Mouse (Mus musculus) cerebellum, adult 8-10 months (tissue): ENCODE results near the gene Acox3.

Source experiments
- DNase-seq: peaks from one replicate; pipeline ENCODE4 v3.0.0; 2022

Acox3 gene

DNA sequence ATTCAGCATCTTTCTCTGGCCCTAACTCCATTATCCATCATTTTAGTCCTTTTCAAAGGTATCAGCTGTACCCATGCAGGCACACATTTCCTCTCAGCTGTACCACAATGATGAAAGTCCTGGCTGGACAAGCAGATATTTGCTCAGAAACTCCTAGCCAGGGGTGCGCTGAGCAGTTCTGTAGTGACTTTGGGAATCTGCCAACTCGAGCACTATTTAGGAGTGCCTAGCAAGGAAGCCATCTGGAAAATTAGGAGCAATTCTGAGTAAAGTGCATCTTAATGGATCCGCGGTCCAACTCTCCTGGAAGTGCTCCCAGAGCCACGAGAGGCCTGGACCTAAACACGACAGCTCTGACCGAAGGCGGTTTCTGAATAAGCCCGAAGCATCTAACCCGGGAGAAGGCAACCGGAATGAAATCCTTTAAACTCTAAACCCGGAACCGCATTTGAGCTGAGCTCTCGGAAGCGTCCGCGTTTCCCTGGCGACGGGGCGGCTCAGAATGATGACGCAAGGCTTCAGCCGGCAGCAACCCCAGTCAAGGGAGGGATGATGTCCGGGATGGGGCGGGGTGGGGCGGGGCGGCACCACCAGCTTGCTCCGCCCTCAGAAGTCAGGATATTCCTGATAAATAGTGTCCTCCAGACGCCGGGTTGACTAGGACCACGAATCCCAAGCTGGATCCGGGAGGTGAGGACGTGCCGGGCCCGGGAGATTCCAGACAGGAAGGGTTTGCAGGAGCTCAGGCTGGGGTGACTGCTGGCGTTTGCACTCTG, at the start of gene Acox3:
TSS of gene Acox3 (plus strand) at position 596 of the 776 bp plus-strand sequence.
- DNase-seq = peak; percentile 95

- DNase-seq = no peak
Observed at GRCm38 (mm10) chr5:35536271-35536670, 46.6 kb upstream of the Acox3 start.

- DNase-seq = no peak
Observed at GRCm38 (mm10) chr5:35537474-35537873, 45.4 kb upstream of the Acox3 start.

DNA sequence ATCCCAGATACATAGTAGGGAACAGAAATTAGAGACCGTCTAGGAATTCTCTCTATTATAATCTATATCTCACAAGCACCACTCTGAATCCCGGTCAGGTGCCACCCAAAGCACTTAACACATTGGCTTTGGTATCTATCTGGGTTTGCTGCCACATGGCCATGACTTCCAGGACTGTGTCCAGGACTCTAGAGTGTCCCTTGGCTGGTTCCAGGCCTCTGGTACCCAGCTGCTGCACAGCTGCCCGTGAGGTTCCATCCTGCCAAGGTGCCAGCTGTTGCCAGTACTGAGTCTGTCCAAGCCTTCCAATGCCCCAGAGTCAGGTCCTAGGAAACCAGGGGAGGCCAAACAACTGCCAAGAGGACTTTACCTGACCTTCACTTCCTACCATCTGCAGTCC, 44.8 kb upstream of the Acox3 start:
- DNase-seq = no peak

GRCm38 (mm10) chr5:35539576-35539975, 43.3 kb upstream of the Acox3 start:
- DNase-seq = no peak

GRCm38 (mm10) chr5:35540555-35540954, 42.3 kb upstream of the Acox3 start:
- DNase-seq = no peak

DNA sequence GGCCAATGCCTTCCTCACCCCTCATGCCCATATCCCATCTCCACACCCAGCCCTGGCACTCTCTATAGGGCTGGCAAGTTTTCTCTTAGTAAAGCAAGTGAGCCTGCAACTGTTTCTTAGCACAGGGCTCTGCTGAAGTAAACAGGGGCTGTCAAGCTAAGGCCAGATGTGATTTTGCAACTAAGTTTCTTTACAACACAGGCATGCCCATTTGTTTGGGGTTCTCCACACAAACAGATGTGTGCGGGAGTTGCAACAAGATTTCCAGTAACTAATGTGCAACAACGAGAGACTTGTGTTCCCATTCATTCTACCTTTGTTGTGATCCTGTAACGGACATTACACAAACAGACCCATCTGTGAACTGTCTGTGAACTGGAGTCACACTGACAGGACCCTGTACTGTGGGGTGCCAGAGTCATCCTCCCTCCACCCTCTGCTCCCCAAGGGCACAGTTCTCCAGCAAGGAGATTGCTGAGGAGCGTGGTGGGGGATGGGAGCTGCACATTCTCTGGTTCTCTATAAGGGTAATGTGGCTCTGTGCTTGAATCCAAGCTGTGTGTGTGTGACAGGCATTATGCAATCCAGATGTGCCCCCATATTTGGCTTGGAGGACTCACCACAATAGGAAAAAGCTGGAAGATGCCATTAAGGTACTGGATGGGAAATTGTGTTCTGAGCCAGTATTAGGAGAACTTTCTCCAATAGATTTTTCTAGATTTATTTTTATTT, 41.6 kb upstream of the Acox3 start:
- no peak for DNase-seq

- DNase-seq = no peak
Observed at GRCm38 (mm10) chr5:35546127-35546526, 36.7 kb upstream of the Acox3 start.

DNA sequence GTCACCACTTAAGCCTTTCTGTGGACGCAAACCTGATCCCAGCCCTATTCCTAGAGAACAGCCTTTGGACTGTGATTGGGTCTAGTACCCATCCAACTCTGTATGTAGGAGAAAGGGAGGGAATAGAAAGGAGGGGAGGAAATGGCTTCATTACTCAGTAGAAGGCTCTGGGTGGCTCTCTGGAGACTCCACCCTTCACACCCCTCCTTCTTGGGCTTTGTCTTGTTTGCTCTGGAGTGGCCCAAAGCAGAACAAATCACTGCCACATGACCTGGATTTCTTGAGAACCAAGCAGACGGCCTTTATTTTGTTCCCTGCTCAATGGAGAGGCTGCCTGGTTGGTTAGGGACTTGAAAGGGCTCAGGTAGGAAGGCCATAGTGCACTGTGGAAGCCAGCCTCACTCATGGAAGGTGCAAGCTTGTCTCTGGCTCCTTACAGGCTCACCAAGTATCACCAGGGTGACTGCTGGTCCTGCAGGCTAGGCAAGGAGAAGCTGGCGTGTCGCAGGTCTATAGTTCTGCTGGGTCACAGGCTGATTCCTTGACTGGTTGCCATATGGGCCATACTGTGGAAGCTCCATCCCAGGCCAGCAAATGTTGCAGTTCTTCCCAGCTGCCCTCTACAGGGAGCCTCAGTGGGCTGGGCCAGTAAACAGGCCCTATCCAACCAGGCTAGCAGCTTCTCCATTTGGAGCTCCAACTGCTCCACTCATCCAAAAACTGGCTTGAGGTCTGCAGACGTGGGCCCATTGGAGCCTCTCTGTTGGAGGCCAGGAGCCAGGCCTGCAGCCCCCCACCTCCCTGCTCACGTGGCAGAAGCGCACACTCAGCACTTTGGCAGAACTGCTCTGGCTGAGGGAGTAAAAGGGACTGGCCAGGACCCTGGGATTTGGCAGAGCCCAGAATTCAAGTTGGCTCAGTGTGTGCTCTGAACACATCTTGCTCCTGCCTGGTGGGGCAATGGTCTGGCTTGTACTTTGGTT, 30.7 kb upstream of the Acox3 start:
- DNase-seq = peak; percentile 49

DNA sequence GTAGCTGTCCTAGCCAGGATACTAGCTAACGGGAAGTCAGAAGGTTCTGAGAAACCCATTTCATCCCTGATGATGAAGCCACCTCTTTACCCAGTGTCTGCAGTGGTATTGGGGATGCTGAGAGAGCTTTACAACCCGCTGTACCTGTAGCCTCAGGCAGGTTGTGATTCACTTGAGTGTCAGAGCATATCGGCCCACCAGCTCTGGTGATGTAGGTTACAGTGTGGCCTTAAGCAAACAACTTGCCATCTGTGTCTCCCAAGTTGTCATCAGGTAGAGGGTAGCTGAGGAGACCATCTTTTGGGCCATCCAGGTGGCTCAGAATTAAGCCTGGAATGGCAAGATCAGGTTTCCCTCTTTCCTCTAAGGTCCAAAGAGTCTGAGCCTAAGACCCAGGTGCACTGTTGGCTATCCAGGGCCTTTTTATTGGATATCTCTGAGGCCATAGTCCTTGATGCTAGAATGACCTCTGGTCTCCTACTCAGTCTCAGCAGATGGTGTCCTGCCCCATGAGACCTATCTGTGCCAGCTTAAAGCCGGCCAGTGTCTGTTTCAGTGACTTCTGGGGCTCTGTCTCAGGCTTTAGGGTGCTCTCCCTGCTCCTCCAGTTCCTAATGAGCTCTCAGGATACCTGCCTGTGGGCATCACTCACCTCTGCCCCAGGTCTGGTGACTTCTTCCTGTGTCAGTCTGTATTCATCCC, 29.9 kb upstream of the Acox3 start:
- DNase-seq = no peak

DNA sequence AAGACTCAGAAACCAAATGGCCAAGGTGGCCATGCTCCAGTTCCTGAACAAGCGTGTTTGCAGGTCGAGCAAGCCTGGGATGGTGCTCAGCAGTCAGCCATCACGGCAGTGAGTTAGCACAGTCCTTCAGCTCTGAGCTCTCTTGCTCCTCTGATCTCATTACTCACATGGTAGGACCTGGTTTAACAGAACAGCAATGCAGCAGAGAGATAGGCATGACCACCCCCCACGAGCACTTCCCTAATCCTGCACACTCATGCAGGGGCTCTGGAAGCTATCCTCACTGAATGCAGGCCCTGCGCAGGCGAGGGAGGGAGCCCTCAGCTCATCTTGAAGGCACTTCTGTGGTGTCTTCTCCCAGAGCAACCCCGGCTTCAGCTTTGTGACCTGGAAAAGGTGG, 26.4 kb upstream of the Acox3 start:
- DNase-seq = no peak

- DNase-seq = no peak
Observed at GRCm38 (mm10) chr5:35557946-35558621, 24.8 kb upstream of the Acox3 start.

GRCm38 (mm10) chr5:35559447-35559846, 23.4 kb upstream of the Acox3 start:
- DNase-seq = no peak

DNA sequence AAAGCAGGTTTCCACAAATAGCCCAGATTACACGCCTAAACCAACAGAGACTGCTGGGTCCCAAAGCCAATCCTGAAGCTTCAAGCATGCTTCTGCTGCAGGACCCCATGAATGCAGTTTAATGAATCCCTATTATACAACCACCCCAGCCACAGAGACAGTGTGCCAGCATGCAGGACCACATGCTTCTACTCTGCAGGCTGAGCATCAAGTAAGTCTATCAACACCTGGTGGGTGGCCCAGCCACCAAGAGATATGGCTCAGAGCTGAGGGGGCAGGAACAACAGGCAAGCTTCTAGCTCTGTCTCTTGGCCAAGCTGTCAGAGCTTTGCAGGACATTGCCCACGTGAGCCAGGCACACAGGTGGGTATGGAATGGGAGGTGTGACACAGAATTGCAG, 20.2 kb upstream of the Acox3 start:
- DNase-seq = no peak

- DNase-seq = peak; percentile 80
Observed at GRCm38 (mm10) chr5:35563449-35563848, 19.4 kb upstream of the Acox3 start.

DNA sequence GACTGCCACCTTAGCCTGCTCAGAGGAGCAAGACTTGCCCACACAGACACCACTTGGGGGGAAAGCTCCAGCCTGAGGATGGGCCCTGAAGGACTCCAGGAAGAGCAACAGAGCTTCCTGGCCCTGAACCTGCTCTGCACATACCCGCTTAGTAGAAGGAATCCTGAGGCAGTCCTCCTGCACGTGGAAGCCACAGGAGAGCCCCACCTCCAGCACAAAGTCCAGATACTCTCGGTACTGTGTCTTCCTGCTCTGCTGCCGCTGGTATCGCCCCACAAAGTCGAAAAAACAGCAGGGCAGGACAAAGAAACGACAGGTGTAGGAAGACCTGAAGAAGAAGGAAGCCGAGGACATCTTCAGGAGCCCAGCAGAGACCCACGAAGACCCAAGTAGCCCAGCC, 17.6 kb upstream of the Acox3 start:
- no peak for DNase-seq

DNA sequence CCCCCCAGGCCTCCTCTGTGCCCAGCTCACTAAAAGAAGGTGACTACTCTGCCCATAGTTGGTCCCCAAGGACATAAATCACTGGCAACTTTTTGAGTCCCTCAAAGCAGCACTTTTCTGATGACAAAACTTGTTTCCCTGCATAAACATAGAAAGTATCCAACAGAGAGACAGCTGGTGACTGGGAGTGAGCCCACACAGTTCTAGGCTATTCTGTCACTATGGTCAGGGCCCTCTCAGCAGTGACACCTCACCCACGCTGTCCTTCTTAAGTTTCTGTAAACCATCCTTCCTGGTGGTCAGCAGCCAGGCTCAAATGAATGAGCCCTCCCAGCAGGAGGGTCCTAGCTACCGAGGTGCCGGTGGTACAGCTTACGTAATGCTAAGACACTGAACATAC, 16.2 kb upstream of the Acox3 start:
- no peak for DNase-seq

DNA sequence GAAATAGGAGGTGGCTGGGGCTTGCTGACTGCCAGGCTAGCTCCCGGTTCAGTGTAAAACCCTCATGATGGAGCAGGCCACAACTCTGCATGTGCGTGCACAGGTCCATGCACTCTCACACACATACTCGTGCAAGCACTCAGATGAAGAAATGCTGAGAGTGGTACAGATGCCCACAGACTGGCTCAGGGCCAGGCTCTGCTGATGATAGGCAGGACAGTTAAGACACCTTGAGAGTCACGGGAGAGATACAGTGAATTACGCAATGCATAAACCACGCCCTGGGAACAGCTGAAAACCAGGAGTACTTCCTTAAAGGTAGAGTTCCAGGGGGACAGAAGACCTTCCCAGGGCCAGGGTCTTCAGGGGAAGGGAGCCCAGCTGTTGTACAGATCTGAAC, 11.3 kb upstream of the Acox3 start:
- DNase-seq = no peak

DNA sequence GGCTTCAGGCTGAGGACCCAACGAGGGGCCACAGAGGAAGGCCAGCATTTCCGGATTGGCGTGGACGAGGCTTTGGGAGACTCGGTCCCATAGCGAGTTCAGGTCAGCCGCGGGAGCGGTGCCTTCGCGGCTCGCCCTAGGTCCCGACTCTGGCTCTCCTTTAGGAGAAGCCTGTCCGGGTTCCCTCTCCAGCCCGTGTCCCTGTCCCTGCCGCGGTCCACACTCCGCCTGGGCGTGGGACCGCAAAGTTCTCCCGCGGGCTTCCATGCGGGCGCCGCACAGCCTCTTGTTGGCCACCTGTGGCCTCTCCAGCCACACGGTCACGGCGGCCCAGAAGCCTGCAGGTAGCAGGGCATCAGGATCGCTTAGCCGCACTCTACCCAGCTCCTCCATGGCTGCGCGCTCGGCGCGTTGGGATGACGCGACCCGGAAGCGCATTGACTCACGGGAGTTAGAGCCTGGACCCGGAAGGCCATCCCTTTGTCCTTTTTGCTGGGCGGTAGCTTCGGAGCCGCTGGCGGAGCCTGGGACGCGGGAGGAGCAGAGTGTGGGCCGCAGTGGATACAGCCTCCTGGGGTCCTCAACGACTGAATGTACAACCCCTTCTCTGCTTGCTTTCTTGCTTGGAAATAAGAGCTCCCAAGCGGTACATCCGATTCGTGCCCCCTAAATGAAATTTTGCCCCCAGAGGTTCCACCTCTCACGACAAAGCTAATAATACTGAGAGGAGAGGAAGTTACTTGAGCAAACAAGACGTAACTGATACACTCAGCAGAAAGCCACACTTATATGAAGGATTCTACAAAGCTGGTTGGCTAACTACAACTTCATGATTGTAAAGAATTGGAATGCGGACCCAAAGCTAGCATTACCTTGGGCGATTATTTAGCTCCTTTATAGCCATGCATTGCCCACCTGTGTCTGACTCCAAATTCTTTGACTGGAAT, 7.9 kb upstream of the Acox3 start, which contains the start of gene Trmt44:
TSS of gene Trmt44 (minus strand) at position 418 of the 947 bp plus-strand sequence.
- DNase-seq = peak; percentile 87

DNA sequence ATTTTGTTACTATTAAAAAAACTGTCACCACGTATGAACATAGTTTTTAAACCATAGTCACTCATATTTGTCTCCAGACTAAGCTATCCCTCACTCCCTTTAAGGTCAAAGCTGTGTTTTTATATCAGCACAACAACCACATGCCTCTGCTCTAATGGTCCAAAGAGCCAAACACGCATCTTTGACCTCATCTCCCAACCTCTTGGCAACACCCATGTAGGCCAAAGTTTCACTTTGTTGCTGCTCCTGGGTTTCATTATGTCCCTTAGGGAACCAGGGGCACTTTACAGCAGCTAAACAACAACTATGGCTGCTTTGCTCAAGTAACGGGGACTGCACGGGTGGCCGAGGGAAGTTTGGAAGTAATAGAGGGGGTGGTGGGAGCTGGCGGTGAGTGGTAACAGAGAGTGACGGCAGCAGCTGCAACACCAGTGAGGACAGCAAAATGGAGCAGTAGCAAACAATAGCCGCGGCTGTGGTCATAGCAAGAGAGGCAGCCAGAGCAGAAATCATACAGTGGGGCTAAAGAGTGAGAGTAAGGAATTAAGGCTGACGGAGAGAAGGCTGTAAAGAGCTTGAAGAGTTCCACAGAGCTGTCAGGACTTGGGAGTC, 6.3 kb upstream of the Acox3 start:
- no peak for DNase-seq
